Comparison of ENCODE assay signal across 9 mouse cellular contexts in the genomic region with DNA sequence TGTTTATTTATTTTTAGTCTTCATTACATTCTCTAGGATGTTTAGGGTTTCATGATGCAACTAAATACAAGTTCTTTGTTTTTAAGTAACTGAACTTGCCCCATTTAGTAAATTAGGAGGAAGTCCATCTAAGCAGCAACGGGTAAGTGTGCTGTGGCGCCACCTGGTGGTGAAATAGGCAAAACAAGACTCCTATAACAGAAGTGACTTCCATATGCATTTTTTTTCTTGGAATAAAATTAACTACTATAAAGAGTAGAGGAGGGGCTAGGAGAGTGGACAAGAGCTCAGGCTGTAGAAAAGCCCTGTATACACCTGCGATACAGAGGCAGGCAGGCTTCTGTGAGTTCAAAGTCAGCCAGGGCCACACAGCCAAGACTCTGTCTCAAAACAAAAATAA. TPM values are rescaled to one million over a fixed set of nuclear protein-coding genes. Genes with fewer than 3 reads are reported as not detected.
DNase-seq lines count a peak whose midpoint lies in the region; ATAC-seq and TF ChIP-seq lines count a peak whose summit lies in the region.
"Had no signal": no experiment of that assay in that cellular context is flagged by ENCODE, and none has a peak within 500 bp of the region (broad histone marks: within the 10 kb centered on the region; RNA-seq: fewer than 3 reads in every experiment).

No protein-coding gene starts in this region.

- no peak overlapping the region for H3K4me3 ChIP-seq in gastrocnemius, adult 2 months
- H3K4me3 ChIP-seq in liver, embryonic 13.5 days (replicated peaks) = no peak overlapping the region
- H3K4me3 ChIP-seq: erythroblast, embryonic 14.5 days had no signal

- H3K27me3 ChIP-seq in liver, embryonic 13.5 days = no peaks in the 10 kb centered on the region

- TF ChIP-seq CTCF in gastrocnemius, adult 2 months (IDR thresholded peaks at IDR 0.05) = peak; percentile 92

- no peak overlapping the region for H3K27ac ChIP-seq in gastrocnemius, adult 2 months
- H3K27ac ChIP-seq in liver, embryonic 13.5 days = no peak overlapping the region

- 14% methylated on average over 3 of the region's 3 CpGs for WGBS in liver, embryonic 13.5 days (ENCODE audit: insufficient replicate concordance)

- H3K4me2 ChIP-seq in liver, embryonic 13.5 days = no peak overlapping the region

- H3K4me1 ChIP-seq in liver, embryonic 13.5 days (replicated peaks) = no peaks in the 10 kb centered on the region

- DNase-seq in 416B (ENCODE audit: low read depth) = peak; percentile 86
- peak; percentile 50 for DNase-seq in Muller cell, postnatal 12 days (ENCODE audit: inconsistent ontology term)
- DNase-seq in cerebellum, postnatal 14 days = peak; percentile 84 to 88
- DNase-seq in gastrocnemius, adult 2 months = peak; percentile 79
- peak; percentile 90 for DNase-seq in kidney, postnatal 10 days
- peak; percentile 46 for DNase-seq in liver, embryonic 13.5 days
- DNase-seq in ovary, adult 18-20 months (ENCODE audit: low spot score) = peak; percentile 18
- DNase-seq in thymus, postnatal 0 days (ENCODE audit: low spot score) = peak; percentile 71

- ATAC-seq in liver, embryonic 13.5 days (ENCODE audit: low read depth) = no peak

- H3K9ac ChIP-seq in liver, embryonic 13.5 days = no peak overlapping the region

- intact Hi-C loops in gastrocnemius, adult 2 months (cut with DNase I) = loop anchor here (1.0 to 2.0 kb wide), 2 partner anchors 61 to 156 kb away; no protein-coding TSS in a partner anchor

- H3K9me3 ChIP-seq in liver, embryonic 13.5 days (replicated peaks) = no peaks in the 10 kb centered on the region

- H3K36me3 ChIP-seq in liver, embryonic 13.5 days = no peaks in the 10 kb centered on the region

RNA-seq across cellular contexts. Expression of a gene that starts 15.5 kb away (rescaled TPM):
- 10 to 100 TPM; 33.3 to 63.8 TPM for total RNA-seq in gastrocnemius, adult 2 months (2021)
- 96.7 and 119 TPM in 2 replicates for polyA plus RNA-seq in liver, embryonic 13.5 days (2015; fragmentation: Nextera tagmentation; extraction: Ambion mirVana)
- 195 and 218 TPM in 2 replicates for polyA plus RNA-seq in thymus, postnatal 0 days (2015; fragmentation: Nextera tagmentation; extraction: Ambion mirVana)

RNA-seq across cellular contexts. Expression of a gene that starts 34.2 kb away (rescaled TPM):
- total RNA-seq in gastrocnemius, adult 2 months (2021) = 100 to 1,000 TPM; 135 to 140 TPM
- polyA plus RNA-seq in liver, embryonic 13.5 days (2015; fragmentation: Nextera tagmentation; extraction: Ambion mirVana) = 177 and 260 TPM in 2 replicates
- 398 and 450 TPM in 2 replicates for polyA plus RNA-seq in thymus, postnatal 0 days (2015; fragmentation: Nextera tagmentation; extraction: Ambion mirVana)

Comparison
In these comparisons a context has a peak if more than half of its experiments do, and no peak if none do; other contexts are left out.
1. DNase-seq: peak in every context shown above with its lines; median percentile 90 in kidney, postnatal 10 days; 86 in 416B; 86 in cerebellum, postnatal 14 days; 79 in gastrocnemius, adult 2 months; 71 in thymus, postnatal 0 days; 50 in Muller cell, postnatal 12 days; 46 in liver, embryonic 13.5 days; 18 in ovary, adult 18-20 months.